Mouse (Mus musculus) gastrocnemius, adult 2 months (tissue): ENCODE data around the gene Theg. TPM values are rescaled to one million over a fixed set of nuclear protein-coding genes. Genes with fewer than 3 reads are reported as not detected.

Experiments
- DNase-seq: peaks from one replicate; pipeline ENCODE4 v3.0.0; 2022
- H3K27ac ChIP-seq: fragments of 200-600 bp; 2 replicates; pipeline ENCODE4 v1.8.1; 2022; ENCODE audit warnings: mild to moderate bottlenecking
- H3K4me3 ChIP-seq: fragments of 200-600 bp; 2 replicates; pipeline ENCODE4 v1.8.1; 2022; ENCODE audit warnings: mild to moderate bottlenecking, moderate library complexity
- CTCF ChIP-seq: fragments of 200-600 bp; IDR thresholded peaks from 2 replicates; pipeline ENCODE4 v1.8.1; 2022; ENCODE audit warnings: antibody characterized with exemption, mild to moderate bottlenecking, moderate library complexity
- intact Hi-C: fragments of 180-260 bp; cut with DNase I; formaldehyde crosslinking; loops from one replicate; pipeline ENCODE4 v1.15.1; 2025
- total RNA-seq, 2 experiments: library from RNA; stranded (reverse); gene quantifications; 2 replicates each; pipeline ENCODE4 v1.2.3; 2021

Theg gene
- total RNA-seq, 2 experiments from 2014 or later, result not detected

DNA sequence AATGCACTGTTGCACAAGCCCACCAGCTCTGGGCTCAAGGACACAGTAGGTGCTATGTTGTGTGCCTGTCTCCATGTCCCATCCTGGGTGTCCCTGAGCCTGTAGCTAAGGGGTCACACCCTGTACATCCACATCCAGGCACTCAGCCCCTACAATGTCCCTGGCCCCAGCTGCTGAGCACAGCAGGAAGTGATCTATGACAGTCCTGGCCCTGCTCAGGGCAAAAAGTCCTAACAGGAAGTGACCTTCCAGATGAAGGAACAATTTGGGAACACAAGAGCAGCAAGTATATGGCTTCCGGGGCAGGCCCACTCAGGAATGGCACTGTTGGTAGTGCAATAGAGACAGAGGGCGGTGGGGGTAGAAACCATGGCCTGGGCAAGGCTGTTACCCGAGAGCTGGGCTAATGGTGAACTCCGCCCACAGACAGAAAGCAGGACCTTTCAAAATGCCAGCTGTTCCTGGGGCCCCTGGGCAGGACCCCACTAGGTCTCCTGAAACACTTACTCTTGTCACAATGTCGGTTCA is 39.9 kb downstream of the Theg start:
- no peak for DNase-seq
- intact Hi-C loops, result no loop called here
- no peak for TF ChIP-seq CTCF
- no peak overlapping the region for H3K27ac ChIP-seq
- no peak overlapping the region for H3K4me3 ChIP-seq

GRCm38 (mm10) chr10:79546483-79546882 is 40.6 kb downstream of the Theg start:
- intact Hi-C loops, result no loop called here
- no peak for TF ChIP-seq CTCF
- Histone ChIP-seq H3K27ac (no peak overlapping the region), H3K4me3 (no peak overlapping the region)
- no peak for DNase-seq

GRCm38 (mm10) chr10:79545891-79546290 is 41.2 kb downstream of the Theg start:
- TF ChIP-seq CTCF, result no peak
- Histone ChIP-seq H3K27ac (no peak overlapping the region), H3K4me3 (no peak overlapping the region)
- DNase-seq, result no peak
- intact Hi-C loops, result no loop called here

GRCm38 (mm10) chr10:79544631-79545030 is 42.5 kb downstream of the Theg start:
- no peak for DNase-seq
- H3K4me3 ChIP-seq, result no peak overlapping the region
- intact Hi-C loops, result no loop called here

GRCm38 (mm10) chr10:79543884-79544597 is 43.1 kb downstream of the Theg start:
- no peak for TF ChIP-seq CTCF
- DNase-seq, result no peak
- H3K4me3 ChIP-seq, result no peak overlapping the region
- intact Hi-C loops, result no loop called here
- H3K27ac ChIP-seq, result no peak overlapping the region

More at GRCm38 (mm10) chr10:79544631-79545030, 42.5 kb downstream of the Theg start:
- TF ChIP-seq CTCF, result no peak
- no peak overlapping the region for H3K27ac ChIP-seq

DNA sequence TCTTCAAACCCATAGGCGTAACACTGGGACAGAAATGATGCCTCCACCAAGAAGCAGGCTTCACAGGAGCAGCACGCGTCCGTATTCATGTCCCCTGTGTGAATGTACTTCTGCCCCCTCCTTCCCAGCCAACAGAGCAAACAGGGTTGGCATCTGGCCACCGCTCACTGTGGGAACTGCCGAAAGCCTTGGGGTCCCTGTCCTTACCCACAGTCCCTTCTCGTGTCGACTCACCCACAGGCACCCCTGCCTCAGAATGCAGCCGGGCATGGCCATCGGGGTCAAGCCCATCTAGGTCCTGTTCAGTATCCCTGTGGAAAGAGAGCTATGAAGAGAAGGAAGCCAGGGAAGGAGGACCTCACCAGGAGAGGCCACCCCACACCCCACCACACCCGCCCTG is 45.0 kb downstream of the Theg start:
- Histone ChIP-seq H3K4me3 (no peak overlapping the region), H3K27ac (no peak overlapping the region)
- DNase-seq, result no peak
- TF ChIP-seq CTCF, result no peak
- intact Hi-C loops, result no loop called here

- no peak for TF ChIP-seq CTCF
- intact Hi-C loops, result no loop called here
- Histone ChIP-seq H3K27ac (no peak overlapping the region), H3K4me3 (no peak overlapping the region)
- DNase-seq, result no peak
Measured at GRCm38 (mm10) chr10:79541522-79541921, 45.6 kb downstream of the Theg start.

GRCm38 (mm10) chr10:79540746-79541145 is 46.4 kb downstream of the Theg start:
- Histone ChIP-seq H3K4me3 (no peak overlapping the region), H3K27ac (no peak overlapping the region)
- no peak for DNase-seq
- TF ChIP-seq CTCF, result no peak
- intact Hi-C loops, result no loop called here

DNA sequence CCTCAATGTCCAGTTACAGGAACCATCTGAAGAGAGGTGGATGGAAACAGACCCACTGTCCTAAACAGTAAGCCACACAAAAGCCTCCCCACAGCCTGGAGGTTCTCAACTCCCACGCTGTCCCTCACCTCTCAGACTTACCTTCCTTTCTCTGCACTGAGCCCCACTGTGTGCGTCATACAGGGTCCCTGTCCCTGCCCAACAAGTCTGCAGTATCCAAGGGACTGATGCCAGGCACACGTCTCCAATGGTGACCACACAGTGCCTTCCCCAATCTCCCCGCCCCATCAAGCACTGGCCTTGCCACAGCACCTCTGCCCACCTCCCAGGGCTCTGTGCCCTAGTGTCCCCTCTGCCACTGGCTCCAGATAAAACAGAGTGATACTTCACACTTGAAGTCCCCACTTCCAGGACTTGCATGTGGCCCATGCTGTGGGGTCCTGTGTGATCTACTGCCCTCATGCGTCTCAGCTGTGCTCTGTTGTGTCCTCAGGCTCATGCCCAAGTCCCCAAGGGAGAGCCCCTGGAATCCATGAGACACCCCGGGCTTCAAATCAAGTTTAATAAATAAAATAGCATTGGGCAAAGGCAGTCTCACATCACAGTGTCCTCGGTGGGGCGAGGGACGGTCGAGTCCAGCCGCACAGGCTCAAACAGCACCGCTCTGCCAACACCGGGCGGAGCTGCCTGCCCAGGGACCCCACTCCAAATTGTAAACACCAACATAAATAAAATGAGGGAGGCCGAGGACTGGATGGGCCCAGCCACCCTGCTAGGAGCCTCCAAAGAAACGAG is 47.2 kb downstream of the Theg start:
- TF ChIP-seq CTCF, result no peak
- intact Hi-C loops, result no loop called here
- Histone ChIP-seq H3K27ac (no peak overlapping the region), H3K4me3 (no peak overlapping the region)
- no peak for DNase-seq

DNA sequence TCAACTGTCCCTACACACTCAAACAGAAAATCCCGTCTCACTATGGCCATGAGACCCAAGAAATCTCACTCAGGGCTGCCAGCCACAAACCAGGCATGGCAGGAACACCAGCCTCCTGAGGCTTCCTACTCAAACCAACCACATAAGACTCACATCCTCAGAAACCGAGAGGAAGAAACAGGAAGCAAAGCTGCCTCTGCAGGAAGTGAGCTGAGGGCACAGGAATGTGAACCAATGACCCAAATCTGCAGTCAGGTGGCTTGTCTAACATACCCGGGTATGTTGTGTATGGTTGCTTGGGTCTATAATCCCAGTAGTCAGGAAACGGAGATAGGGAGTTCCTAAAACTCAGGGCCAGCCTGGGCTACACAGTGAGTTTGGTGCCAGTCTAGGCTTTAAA is 48.3 kb downstream of the Theg start:
- no peak for DNase-seq
- Histone ChIP-seq H3K4me3 (no peak overlapping the region), H3K27ac (no peak overlapping the region)
- TF ChIP-seq CTCF, result no peak
- intact Hi-C loops, result no loop called here

DNA sequence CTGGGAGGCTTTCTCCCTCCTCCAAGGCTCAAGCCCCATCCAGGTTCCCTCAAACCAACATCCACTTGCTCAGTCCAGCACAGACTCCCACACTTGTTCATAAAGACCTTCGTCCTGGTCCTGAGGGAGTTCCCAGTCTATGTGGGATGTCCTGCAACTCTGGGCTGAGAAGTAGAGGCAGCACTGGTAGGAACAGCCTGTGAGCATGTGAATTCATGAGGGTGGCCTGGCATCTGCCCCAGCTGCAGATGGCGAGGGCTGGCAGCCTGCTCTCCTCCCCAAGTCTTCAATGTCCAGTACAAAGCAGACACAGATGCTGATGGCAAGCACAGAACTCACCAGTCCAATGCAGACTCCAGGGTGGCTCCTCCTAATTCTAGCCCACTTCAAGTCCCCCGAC is 48.8 kb downstream of the Theg start:
- Histone ChIP-seq H3K4me3 (no peak overlapping the region), H3K27ac (no peak overlapping the region)
- DNase-seq, result no peak
- no peak for TF ChIP-seq CTCF
- intact Hi-C loops, result no loop called here

DNA sequence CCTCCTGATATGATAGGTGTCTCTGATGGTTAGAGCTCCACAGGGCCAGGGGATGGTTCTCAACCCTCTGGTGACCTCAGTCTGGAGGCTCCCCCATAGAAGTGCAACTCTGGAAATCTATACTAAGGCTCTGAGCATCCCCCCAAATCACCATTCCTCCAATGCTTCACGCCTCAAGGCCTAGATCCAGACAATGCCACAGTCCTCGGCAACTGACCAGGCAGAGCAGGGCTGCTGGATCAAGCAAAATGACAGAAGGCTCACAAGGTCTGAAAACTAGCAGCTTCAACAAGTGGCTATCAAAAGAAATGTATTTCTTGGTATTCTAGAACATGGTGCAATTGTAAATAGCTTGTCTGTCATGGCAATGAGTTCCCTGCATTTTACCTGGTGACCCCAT is 49.4 kb downstream of the Theg start:
- no peak overlapping the region for H3K4me3 ChIP-seq
- intact Hi-C loops, result no loop called here
- no peak for DNase-seq
- TF ChIP-seq CTCF, result no peak
- no peak overlapping the region for H3K27ac ChIP-seq

DNA sequence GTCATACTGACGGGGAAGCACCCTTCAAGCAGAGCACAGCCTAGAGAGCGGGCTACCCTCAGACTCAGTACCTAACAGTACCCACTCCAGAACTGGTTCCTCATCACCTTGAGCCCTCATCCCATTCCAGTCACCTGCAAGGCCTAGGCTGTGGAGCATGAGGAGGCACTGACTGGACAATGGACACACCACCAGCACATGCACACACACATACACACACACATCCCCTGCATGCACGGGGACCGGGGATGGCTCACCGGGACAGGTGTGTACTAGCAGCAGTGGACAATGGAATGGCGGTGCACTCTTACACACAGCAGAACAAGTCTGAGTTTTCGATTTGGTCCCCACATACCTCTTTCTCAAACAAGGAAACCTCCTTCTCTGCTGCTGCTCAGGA is 49.9 kb downstream of the Theg start:
- TF ChIP-seq CTCF, result no peak
- Histone ChIP-seq H3K4me3 (no peak overlapping the region), H3K27ac (no peak overlapping the region)
- intact Hi-C loops, result no loop called here
- DNase-seq, result no peak
